ENCODE assay signal across 8 mouse cellular contexts in genomic region chr11:68900519-68901350, GRCm38 (mm10). TPM values are rescaled to one million over a fixed set of nuclear protein-coding genes. Genes with fewer than 3 reads are reported as not detected.
A peak's percentile ranks its signal among the peaks of the same experiment; 100 is the strongest.
DNase-seq lines count a peak whose midpoint lies in the region; ATAC-seq and TF ChIP-seq lines count a peak whose summit lies in the region.

No protein-coding gene starts in this region.

- peak; percentile 44 for ATAC-seq in kidney, embryonic 14.5 days (ENCODE audit: low FRiP score, low TSS enrichment)
- ATAC-seq in midbrain, embryonic 13.5 days, result peak; percentile 34
- no peak for ATAC-seq in granulocyte monocyte progenitor cell, adult 5-6 weeks (replicated peaks; ENCODE audit: poor library complexity, severe bottlenecking)

- H3K27me3 ChIP-seq in kidney, embryonic 14.5 days (ENCODE audit: control insufficient read depth, insufficient read depth, low read length), result no peaks in the 10 kb centered on the region
- H3K27me3 ChIP-seq in hindbrain, embryonic 10.5 days (ENCODE audit: insufficient read depth, poor library complexity, severe bottlenecking), result peaks cover 4% of the 10 kb centered on the region; the same call in 1 of the 2 replicates
- H3K27me3 ChIP-seq in midbrain, embryonic 13.5 days, result peaks cover 10% of the 10 kb centered on the region; the same call in 1 of the 2 replicates

- TF ChIP-seq POLR2A in bone marrow, adult 2 months (IDR thresholded peaks at IDR 0.05; ENCODE audit: borderline replicate concordance, control insufficient read depth, low read depth, low read length), result no peak

- H3K9ac ChIP-seq in kidney, embryonic 14.5 days (ENCODE audit: low read depth, low read length), result peak overlapping the region; percentile 59; the same call in 1 of the 2 replicates
- H3K9ac ChIP-seq in midbrain, embryonic 13.5 days (replicated peaks), result 0 out of 2 replicates have a peak overlapping the region, but pooled peaks have one; percentile 25

- no peak overlapping the region for H3K27ac ChIP-seq in kidney, embryonic 14.5 days (ENCODE audit: low read depth, low read length)
- peak overlapping the region; percentile 5; the same call in 1 of the 2 replicates for H3K27ac ChIP-seq in bone marrow, adult 2 months (ENCODE audit: control insufficient read depth, insufficient read depth, low read depth, low read length, poor library complexity)
- H3K27ac ChIP-seq in hindbrain, embryonic 10.5 days, result peak overlapping the region; percentile 97
- H3K27ac ChIP-seq in midbrain, embryonic 13.5 days, result no peak overlapping the region

- H3K4me1 ChIP-seq in kidney, embryonic 14.5 days (ENCODE audit: control insufficient read depth, insufficient read depth, low read length), result peaks cover 5% of the 10 kb centered on the region; the same call in 1 of the 2 replicates
- H3K4me1 ChIP-seq in bone marrow, adult 2 months (ENCODE audit: control insufficient read depth, insufficient read depth, low read length), result no peaks in the 10 kb centered on the region; the same call in none of the 2 replicates
- peaks cover 15% of the 10 kb centered on the region for H3K4me1 ChIP-seq in hindbrain, embryonic 10.5 days (replicated peaks)
- peaks cover 8% of the 10 kb centered on the region for H3K4me1 ChIP-seq in midbrain, embryonic 13.5 days (replicated peaks)

- H3K4me3 ChIP-seq in kidney, embryonic 14.5 days (ENCODE audit: low read length), result peak overlapping the region; percentile 99
- H3K4me3 ChIP-seq in bone marrow, adult 2 months (replicated peaks; ENCODE audit: control insufficient read depth, low read depth, low read length), result peak overlapping the region; percentile 38
- H3K4me3 ChIP-seq in hindbrain, embryonic 10.5 days, result peak overlapping the region; percentile 88
- H3K4me3 ChIP-seq in midbrain, embryonic 13.5 days (replicated peaks), result peak overlapping the region; percentile 97

- peak overlapping the region; percentile 59 for H3K4me2 ChIP-seq in kidney, embryonic 14.5 days (replicated peaks; ENCODE audit: low read depth, low read length)
- peak overlapping the region; percentile 62 for H3K4me2 ChIP-seq in midbrain, embryonic 13.5 days (replicated peaks)

- no peaks in the 10 kb centered on the region for H3K9me3 ChIP-seq in kidney, embryonic 14.5 days (ENCODE audit: control insufficient read depth, low read length)
- no peaks in the 10 kb centered on the region for H3K9me3 ChIP-seq in hindbrain, embryonic 10.5 days
- no peaks in the 10 kb centered on the region for H3K9me3 ChIP-seq in midbrain, embryonic 13.5 days

- WGBS in kidney, embryonic 14.5 days, result 26% methylated on average over 31 of the region's 31 CpGs
- WGBS in bone marrow, adult 2 months, result 34% methylated on average over 31 of the region's 31 CpGs
- 25% methylated on average over 31 of the region's 31 CpGs for WGBS in hindbrain, embryonic 10.5 days
- 29% methylated on average over 31 of the region's 31 CpGs for WGBS in midbrain, embryonic 13.5 days

- no peak for TF ChIP-seq CTCF in bone marrow, adult 2 months (IDR thresholded peaks at IDR 0.05; ENCODE audit: control insufficient read depth, insufficient read depth, low read length)

- peaks cover 32% of the 10 kb centered on the region for H3K36me3 ChIP-seq in kidney, embryonic 14.5 days (ENCODE audit: control insufficient read depth, insufficient read depth, low read length)
- peaks cover 35% of the 10 kb centered on the region for H3K36me3 ChIP-seq in hindbrain, embryonic 10.5 days
- H3K36me3 ChIP-seq in midbrain, embryonic 13.5 days, result peaks cover 29% of the 10 kb centered on the region

- DNase-seq in kidney, postnatal 36 days, result no peak
- DNase-seq in hindbrain, embryonic 10.5 days (ENCODE audit: low spot score), result no peak
- no peak for DNase-seq in urinary bladder, postnatal 4 days (ENCODE audit: low spot score in 2 of 2)
- DNase-seq in adipocyte (ENCODE audit: low spot score), result no peak

RNA-seq across cellular contexts. Expression of gene Rpl26, which starts 0.6 kb away (rescaled TPM):
- 1,184 and 1,677 TPM in 2 replicates for polyA plus RNA-seq in kidney, embryonic 14.5 days (2014; fragmentation: Nextera tagmentation; extraction: Ambion mirVana)
- polyA plus RNA-seq in bone marrow, adult 2 months (2011; ENCODE audit: insufficient read depth, insufficient read length, low replicate concordance, missing spikeins), result 2,007 and 3,389 TPM in 2 replicates
- 904 and 972 TPM in 2 replicates for polyA plus RNA-seq in hindbrain, embryonic 10.5 days (2016; fragmentation: Nextera tagmentation; extraction: Ambion mirVana)
- 718 and 727 TPM in 2 replicates for polyA plus RNA-seq in midbrain, embryonic 13.5 days (2015; fragmentation: Nextera tagmentation; extraction: Ambion mirVana)
- 5,141 and 5,287 TPM in 2 replicates for total RNA-seq in granulocyte monocyte progenitor cell, adult 5-6 weeks (2014; fragmentation: Nextera tagmentation)
- 5,847 and 6,613 TPM in 2 replicates for total RNA-seq in granulocyte monocyte progenitor cell, adult 5-6 weeks (2017)

RNA-seq across cellular contexts. Expression of gene Rnf222, which starts 12.4 kb away (rescaled TPM):
- 0.05 and 0.06 TPM in 2 replicates for polyA plus RNA-seq in kidney, embryonic 14.5 days (2014; fragmentation: Nextera tagmentation; extraction: Ambion mirVana)
- 1.4 TPM in 1 of 2 replicates, not detected in the other for polyA plus RNA-seq in bone marrow, adult 2 months (2011; ENCODE audit: insufficient read depth, insufficient read length, low replicate concordance, missing spikeins)
- polyA plus RNA-seq in hindbrain, embryonic 10.5 days (2016; fragmentation: Nextera tagmentation; extraction: Ambion mirVana), result 0.07 TPM in 1 of 2 replicates, not detected in the other
- 0.04 and 0.05 TPM in 2 replicates for polyA plus RNA-seq in midbrain, embryonic 13.5 days (2015; fragmentation: Nextera tagmentation; extraction: Ambion mirVana)
- not detected in 2 replicates for total RNA-seq in granulocyte monocyte progenitor cell, adult 5-6 weeks (2014; fragmentation: Nextera tagmentation)
- not detected in 2 replicates for total RNA-seq in granulocyte monocyte progenitor cell, adult 5-6 weeks (2017)

RNA-seq across cellular contexts. Expression of gene Odf4, which starts 26.1 kb away (rescaled TPM):
- polyA plus RNA-seq in kidney, embryonic 14.5 days (2014; fragmentation: Nextera tagmentation; extraction: Ambion mirVana), result not detected in 2 replicates
- polyA plus RNA-seq in bone marrow, adult 2 months (2011; ENCODE audit: insufficient read depth, insufficient read length, low replicate concordance, missing spikeins), result not detected in 2 replicates
- not detected in 2 replicates for polyA plus RNA-seq in hindbrain, embryonic 10.5 days (2016; fragmentation: Nextera tagmentation; extraction: Ambion mirVana)
- polyA plus RNA-seq in midbrain, embryonic 13.5 days (2015; fragmentation: Nextera tagmentation; extraction: Ambion mirVana), result 0.57 and 0.73 TPM in 2 replicates
- not detected in 2 replicates for total RNA-seq in granulocyte monocyte progenitor cell, adult 5-6 weeks (2014; fragmentation: Nextera tagmentation)
- total RNA-seq in granulocyte monocyte progenitor cell, adult 5-6 weeks (2017), result not detected in 2 replicates

RNA-seq across cellular contexts. Expression of gene Ndel1, which starts 29.1 kb away (rescaled TPM):
- 46.7 and 70.6 TPM in 2 replicates for polyA plus RNA-seq in kidney, embryonic 14.5 days (2014; fragmentation: Nextera tagmentation; extraction: Ambion mirVana)
- 21.2 and 25.6 TPM in 2 replicates for polyA plus RNA-seq in bone marrow, adult 2 months (2011; ENCODE audit: insufficient read depth, insufficient read length, low replicate concordance, missing spikeins)
- 56.3 and 57.7 TPM in 2 replicates for polyA plus RNA-seq in hindbrain, embryonic 10.5 days (2016; fragmentation: Nextera tagmentation; extraction: Ambion mirVana)
- polyA plus RNA-seq in midbrain, embryonic 13.5 days (2015; fragmentation: Nextera tagmentation; extraction: Ambion mirVana), result 79.9 and 80.8 TPM in 2 replicates
- total RNA-seq in granulocyte monocyte progenitor cell, adult 5-6 weeks (2014; fragmentation: Nextera tagmentation), result 18.9 and 24.5 TPM in 2 replicates
- 41.7 and 42.7 TPM in 2 replicates for total RNA-seq in granulocyte monocyte progenitor cell, adult 5-6 weeks (2017)

RNA-seq across cellular contexts. Expression of gene Arhgef15, which starts 56.5 kb away (rescaled TPM):
- 10.2 and 15.9 TPM in 2 replicates for polyA plus RNA-seq in kidney, embryonic 14.5 days (2014; fragmentation: Nextera tagmentation; extraction: Ambion mirVana)
- polyA plus RNA-seq in bone marrow, adult 2 months (2011; ENCODE audit: insufficient read depth, insufficient read length, low replicate concordance, missing spikeins), result 1.9 and 4.5 TPM in 2 replicates
- 7.9 and 8.6 TPM in 2 replicates for polyA plus RNA-seq in hindbrain, embryonic 10.5 days (2016; fragmentation: Nextera tagmentation; extraction: Ambion mirVana)
- polyA plus RNA-seq in midbrain, embryonic 13.5 days (2015; fragmentation: Nextera tagmentation; extraction: Ambion mirVana), result 12.1 and 13.6 TPM in 2 replicates
- 0.30 TPM in 1 of 2 replicates, not detected in the other for total RNA-seq in granulocyte monocyte progenitor cell, adult 5-6 weeks (2014; fragmentation: Nextera tagmentation)
- 0.04 and 0.05 TPM in 2 replicates for total RNA-seq in granulocyte monocyte progenitor cell, adult 5-6 weeks (2017)

Comparison
In these comparisons a context has a peak if more than half of its experiments do, and no peak if none do; other contexts are left out.
1. H3K27ac ChIP-seq: peak in bone marrow, adult 2 months (single experiment) and hindbrain, embryonic 10.5 days (single experiment); none in kidney, embryonic 14.5 days (single experiment) and midbrain, embryonic 13.5 days (single experiment).
2. H3K4me3 ChIP-seq: peak in every context shown above with its lines; median percentile 99 in kidney, embryonic 14.5 days; 97 in midbrain, embryonic 13.5 days; 88 in hindbrain, embryonic 10.5 days; 38 in bone marrow, adult 2 months.